Mouse (Mus musculus): Measurements from ENCODE around the gene Trpt1.

DNA sequence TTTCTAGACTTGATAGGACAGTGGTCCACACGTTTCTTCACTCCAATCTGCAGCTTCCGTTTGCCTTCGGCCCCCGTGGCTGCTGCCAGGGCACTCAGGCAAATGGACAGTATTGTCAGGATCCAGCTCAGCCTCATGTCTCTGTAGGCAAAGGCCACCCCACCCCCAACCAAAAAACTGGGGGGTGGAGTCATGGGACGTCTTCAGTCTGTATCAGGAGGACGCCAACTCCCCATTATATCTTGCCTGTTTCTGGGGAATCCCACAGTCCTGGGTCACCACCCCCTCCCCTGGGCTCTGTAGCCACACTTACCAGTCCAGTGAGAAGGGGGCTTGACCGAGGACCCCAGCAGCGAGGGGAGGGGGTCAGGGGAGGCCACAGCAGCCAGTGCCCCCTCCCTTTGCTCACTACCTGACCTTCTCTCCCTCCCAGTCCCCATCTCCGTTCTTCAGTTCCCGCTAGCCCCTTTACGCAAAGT, 16.9 kb upstream of the Trpt1 start:
- TF ChIP-seq POLR2A (IDR thresholded peaks at IDR 0.05; ENCODE audit: borderline replicate concordance, control insufficient read depth, low read depth, low read length) (no peak), CTCF (IDR thresholded peaks at IDR 0.05; ENCODE audit: control insufficient read depth, insufficient read depth, low read length) (no peak)

Measured in bone marrow, adult 2 months (tissue).